Mouse (Mus musculus): ENCODE results near the gene Kif1b.
"Not testable (repeated sequence)": the region's sequence is repeated elsewhere in the genome, so short reads cannot be mapped to it uniquely, and the experiment has no call there.

Gene Kif1b

DNA sequence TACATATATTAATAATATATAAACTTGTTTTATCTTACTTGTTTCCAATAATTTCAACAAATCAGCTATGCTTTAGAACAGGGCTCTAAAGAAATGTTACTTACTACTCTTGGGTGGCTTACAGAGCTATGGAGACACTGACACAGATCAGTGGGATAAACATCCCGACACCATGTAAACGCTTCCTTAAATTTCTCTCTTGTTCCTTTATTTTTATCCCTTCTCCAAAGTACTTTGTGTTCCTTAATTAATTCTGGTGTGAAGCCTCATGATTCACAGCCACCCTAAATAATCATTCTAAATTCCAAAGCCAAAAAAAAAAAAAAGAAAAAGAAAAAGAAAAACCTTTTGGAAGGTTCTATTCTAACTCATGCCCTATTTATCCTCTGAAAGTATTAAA lies 42.6 kb downstream of the Kif1b start:
- DNase-seq, result no peak

GRCm38 (mm10) chr4:149263218-149263617 lies 44.3 kb downstream of the Kif1b start:
- no peak for DNase-seq

GRCm38 (mm10) chr4:149261466-149261865 lies 46.0 kb downstream of the Kif1b start:
- DNase-seq, result no peak

DNA sequence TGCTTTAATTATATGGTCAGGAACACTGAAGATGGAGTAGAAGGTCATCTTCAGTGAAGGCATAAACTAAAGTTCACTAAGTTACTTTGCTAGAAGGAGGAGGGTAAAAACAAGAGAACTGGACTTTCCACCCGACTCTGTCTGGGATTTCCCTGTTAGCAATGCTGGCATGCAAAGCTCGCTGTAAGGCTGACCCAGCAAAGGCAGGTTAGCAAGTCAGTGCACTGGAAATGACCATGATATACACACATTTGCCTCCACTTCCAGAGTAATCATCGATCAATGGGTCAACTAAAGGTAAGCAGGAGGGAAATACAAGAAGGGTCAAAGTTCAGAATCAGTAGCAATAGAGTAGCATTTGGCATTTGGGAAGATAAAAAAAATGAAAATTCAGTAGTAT lies 46.6 kb downstream of the Kif1b start:
- DNase-seq, result no peak

GRCm38 (mm10) chr4:149259391-149260094 lies 48.0 kb downstream of the Kif1b start:
- DNase-seq, result no peak

GRCm38 (mm10) chr4:149258926-149259325 lies 48.6 kb downstream of the Kif1b start:
- no peak for DNase-seq

DNA sequence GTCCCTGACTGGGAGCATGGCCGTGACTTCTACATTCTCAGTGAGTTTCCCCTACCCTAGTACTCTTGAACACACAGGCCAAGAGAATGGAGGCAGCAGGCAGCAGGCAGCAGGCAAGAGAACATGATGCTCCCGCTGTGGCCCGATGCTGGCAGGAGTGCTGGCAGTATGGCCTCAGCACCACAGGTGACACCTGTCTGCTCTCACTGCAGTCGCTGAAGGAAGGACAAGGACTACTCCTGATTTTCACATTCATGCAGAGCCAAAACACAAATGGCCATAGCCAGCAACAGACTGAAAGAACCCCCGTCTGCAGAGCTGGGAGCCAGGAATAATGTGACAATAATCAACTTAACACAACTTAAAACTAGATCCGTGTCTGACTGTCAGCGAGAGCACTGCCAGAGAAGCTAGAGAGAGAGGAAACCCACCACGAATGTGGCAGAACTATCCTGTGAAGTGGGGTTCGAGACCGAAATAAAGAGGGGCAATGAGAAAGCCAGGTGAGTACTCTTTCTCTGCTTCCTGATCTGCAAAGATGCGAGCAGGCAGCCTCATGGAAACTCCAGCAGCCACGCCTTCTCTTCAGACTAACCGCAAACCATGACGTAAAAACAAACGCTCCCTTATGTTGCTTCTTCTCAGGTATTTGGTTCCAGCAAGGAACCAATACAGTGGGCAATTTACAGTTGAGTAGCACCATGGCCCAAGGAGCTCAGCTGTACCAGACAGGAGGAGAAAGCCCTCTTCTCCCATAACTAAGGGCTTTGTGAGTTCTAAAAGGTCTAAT lies 50.8 kb downstream of the Kif1b start:
- DNase-seq, result no peak

GRCm38 (mm10) chr4:149255277-149256270 lies 51.9 kb downstream of the Kif1b start:
- peak; percentile 70 for DNase-seq

DNA sequence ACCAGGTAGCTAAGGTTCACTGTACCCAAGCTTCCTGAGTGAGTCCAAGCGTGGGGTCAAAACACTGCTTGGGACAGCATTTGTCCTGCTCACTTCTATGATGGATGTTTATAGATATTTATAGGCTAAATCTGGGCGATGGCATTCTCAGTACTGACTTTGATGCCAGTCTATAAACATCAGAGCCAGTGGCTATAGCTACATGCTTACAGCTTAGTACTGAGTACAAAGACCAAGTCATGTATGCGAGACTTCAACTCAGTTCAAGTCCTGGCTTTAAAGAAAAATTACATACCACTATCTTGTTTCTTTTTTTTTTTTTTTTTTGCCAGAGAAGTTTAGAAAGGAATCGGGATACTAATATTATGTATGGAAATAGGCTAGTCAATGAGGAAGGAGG lies 52.7 kb downstream of the Kif1b start:
- DNase-seq, result no peak

DNA sequence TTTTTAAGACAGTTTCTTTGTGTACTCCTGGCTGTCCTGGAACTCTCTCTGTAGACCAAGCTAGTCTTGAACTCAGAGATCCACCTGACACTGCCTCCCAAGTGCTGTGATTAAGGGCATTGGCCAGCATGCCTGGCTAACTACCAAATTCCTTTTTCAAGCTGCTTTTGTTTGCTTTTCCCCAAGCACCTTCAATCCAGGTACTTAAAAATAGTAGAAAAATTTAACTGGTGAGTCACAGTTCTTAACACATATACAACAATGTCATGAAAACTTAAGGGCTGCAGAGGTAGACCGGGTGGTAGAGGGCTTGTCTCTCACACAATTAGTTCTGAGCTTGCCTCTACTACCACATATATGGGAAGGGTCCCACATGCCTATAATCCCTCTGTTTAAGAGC lies 58.2 kb downstream of the Kif1b start:
- no peak for DNase-seq

DNA sequence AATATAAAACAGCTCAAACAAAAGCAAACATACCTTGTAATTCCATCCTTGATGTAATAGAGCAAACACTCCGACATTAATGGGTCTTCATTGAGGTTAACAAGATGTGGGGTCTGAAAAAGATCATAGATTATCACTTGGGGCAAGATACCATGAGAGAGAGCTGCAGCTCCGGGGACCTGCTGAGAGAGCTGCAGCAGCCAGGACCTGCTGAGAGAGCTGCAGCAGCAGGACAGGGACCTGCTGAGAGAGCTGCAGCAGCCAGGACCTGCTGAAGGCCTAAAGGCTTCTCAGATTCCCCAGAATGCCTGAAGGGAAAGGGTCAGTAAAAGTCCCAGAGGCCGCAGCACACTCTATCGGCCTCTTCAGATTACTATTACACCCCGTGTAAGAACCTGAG lies 59.7 kb downstream of the Kif1b start:
- DNase-seq, result no peak

DNA sequence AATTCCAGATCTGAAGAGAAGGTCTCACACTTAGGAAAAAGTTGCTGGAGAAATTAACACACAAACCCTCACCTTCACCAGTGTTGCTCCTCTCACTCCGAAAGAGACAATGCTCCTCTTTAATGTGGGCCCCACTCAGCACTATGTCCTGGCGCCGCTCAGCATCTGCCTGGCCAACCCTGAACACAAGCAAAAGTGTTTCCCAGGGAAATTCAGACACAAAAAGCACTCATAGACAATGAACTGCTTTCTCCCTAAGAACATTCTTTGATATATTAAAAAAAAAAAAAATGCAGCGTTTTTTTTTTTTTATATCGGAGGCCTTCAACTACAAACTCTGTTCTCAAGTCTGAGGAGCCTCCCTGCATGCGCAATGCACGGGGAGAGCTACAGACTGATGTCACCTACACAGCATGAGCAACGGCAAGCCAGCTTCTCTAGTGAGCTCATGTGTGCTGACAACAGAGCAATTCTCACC lies 60.3 kb downstream of the Kif1b start:
- DNase-seq, result peak; percentile 52

GRCm38 (mm10) chr4:149246578-149247155 lies 60.8 kb downstream of the Kif1b start:
- DNase-seq, result peak; percentile 34

DNA sequence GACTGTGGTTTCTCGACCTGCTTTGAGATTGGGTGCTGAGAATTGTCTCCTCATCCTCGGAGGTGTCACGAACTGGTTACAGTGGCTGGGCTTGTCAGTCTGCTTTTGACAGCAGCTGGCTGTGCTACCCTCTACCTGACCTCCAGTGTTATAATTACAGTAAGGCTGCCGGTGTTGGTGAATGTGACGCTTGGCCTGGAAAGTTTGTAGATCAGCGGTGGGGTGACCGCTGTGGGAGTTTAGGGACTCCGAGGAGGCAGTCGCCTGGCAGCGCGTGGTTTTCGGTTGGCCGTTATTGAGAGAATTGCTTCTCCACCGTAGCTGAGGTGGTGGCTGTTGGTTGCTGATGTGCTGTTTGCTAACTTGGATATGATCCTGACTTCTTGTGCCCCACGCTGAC lies 70.5 kb downstream of the Kif1b start:
- DNase-seq, result no peak

- peak; percentile 22 for DNase-seq
These were observed 73.6 kb downstream of the Kif1b start for GRCm38 (mm10) chr4:149233938-149234337.

DNA sequence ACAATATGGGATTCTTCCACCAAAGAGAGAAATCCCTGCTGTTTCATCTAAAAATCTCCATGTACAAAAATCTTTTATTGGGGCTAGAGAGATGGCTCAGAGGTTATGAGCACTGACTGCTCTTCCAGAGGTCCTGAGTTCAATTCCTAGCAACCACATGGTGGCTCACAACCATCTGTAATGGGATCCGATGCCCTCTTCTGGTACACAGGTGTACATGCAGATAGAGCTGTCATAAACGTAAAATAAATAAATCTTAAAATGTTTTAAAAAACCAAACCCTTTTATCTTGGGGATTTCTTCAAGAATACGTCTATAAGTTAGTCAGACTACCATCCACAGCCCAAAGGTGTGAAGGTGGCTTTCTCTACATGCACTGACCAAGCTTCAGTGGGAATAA lies 78.8 kb downstream of the Kif1b start:
- not testable (repeated sequence) for DNase-seq

- DNase-seq, result no peak
These were observed 79.2 kb downstream of the Kif1b start for GRCm38 (mm10) chr4:149228256-149228655.

DNA sequence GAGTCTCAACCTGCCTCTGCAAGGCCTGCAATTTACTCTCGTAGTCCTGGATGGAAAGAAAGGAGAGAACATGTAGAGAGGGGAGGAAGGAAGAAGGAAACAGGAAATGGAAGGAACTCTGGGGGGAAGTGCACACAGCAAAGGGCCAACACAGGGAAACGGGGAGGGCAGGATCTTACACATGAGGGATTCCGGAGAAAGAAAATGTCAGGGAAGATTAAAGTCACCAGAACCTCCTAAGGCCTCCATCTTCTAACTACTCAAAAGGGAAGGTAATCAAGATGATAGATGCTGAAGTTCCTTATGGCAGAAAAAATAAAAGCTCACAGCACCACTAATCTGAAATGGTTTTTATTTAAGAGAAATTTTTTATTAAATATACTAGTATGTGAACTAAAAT lies 81.2 kb downstream of the Kif1b start:
- DNase-seq, result no peak

DNA sequence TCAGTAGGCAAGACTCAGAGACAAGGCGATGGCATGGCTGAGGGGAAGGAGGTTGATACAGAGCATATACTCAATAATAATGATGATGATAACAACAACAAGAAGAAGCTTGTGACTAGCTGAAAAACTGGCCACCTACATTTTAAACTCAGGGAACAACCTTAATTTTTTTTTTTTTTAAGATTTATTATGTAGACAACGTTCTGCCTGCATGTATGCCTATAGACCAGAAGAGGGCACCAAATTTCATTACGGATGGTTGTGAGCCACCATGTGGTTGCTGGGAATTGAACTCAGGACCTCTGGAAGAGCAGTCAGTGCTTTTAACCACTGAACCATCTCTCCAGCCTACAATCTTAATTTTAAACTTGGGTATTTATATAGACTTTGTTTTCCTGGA lies 84.0 kb downstream of the Kif1b start:
- no peak for DNase-seq

GRCm38 (mm10) chr4:149220481-149220880 lies 87.0 kb downstream of the Kif1b start:
- peak; percentile 15 for DNase-seq

DNA sequence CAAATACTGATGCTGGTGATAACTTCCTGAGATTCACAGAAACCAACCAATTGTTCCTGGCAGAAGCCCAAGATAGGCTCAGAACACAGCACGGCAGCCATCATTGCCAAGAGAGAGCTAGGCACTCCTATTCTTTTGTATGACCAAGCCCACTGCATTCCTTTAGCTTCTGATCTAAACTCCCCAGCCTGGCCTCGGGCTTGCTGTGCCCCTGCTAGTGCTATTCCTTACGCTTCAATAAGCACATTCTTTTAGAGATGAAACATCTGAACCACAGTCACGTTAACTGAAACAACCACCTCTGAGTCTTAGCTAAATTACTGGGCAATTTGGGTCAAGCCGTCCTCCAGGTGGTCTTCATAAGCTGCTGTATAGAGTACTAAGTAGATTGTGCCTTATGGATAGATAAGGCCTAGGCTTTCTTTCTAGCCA lies 87.4 kb downstream of the Kif1b start:
- DNase-seq, result peak; percentile 54

- no peak for DNase-seq
These were observed 88.0 kb downstream of the Kif1b start for GRCm38 (mm10) chr4:149219401-149220041.
